Mouse (Mus musculus) layer of hippocampus, postnatal 10 days (tissue): Measurements from ENCODE around the gene Gm17349. TPM values are rescaled to one million over a fixed set of nuclear protein-coding genes. Genes with fewer than 3 reads are reported as not detected.
"Not testable (repeated sequence)": the region's sequence is repeated elsewhere in the genome, so short reads cannot be mapped to it uniquely, and the experiment has no call there.

Experiments
- DNase-seq, 2 experiments: peaks; one replicate each; pipeline ENCODE4 v3.0.0; 2021; ENCODE audit warnings: low spot score in 2 of 2
- long read RNA-seq: library from polyadenylated mRNA; stranded (forward); transcript quantifications from one replicate; pipeline ENCODE4 v2.0.0, GENCODE M21; 2023
- total RNA-seq, 2 experiments: library from RNA; stranded (reverse); gene quantifications; 2 replicates each; pipeline ENCODE4 v1.2.3; 2021

The Gm17349 gene
- 1 to 10 TPM; 1.5 to 2.2 TPM for total RNA-seq
- long read RNA-seq, partial matches to known transcripts = 0 of 6 reads
- long read RNA-seq, other reads (novel, unspliced or antisense) = 6 of 6 reads

DNA sequence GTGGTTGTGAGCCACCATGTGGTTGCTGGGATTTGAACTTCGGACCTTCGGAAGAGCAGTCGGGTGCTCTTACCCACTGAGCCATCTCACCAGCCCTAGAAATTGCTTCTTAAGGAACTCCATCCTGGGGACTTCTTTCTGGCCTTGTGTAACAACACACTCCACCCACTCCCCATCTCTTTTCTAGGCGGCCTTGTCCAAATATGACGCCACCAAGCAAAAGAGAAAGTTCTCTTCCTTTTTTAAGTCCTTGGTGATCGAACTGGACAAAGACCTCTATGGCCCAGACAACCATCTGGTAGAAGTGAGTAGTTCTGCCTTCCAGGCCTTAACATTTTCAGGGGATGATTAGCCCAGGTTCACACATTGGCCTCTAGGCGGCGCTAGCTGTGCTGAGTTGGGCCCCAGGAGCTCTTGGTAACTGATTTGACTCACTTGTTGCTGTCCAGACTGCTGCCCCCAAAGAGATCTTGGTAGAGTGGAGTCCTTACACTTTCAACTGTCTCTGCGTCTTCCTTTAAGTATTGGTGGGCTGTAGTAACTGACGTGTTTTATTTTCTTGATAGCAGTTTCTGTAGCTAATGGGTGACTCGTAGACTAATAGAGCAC is at the start of gene Gm17349:
Gene Gm17349, minus strand, starts transcription at position 51 of the 609 bp plus-strand sequence.
- DNase-seq = peak; percentile 69 to 77

DNA sequence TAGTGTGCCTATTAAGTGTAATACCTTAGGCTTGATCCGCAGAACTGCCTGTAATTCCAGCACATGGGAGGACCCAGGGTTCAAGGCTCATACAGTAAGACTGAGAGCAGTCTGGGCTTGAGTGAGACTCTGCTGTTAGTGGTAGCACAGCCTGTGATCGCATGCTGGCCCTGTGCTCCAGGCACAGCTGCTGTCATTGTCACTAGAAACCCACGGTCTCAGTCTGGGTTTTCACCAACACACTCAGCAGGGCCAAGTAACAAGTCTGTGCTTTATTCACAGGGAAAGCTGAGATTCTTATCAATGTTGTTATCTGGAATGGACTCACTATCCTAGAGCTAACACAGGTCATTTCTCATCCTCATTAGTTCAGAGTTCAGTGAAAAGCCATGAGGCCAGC is 48.9 kb upstream of the Gm17349 start:
- DNase-seq = peak; percentile 22 to 31

GRCm38 (mm10) chr15:99740229-99740628 is 34.9 kb upstream of the Gm17349 start:
- DNase-seq = peak in 1 of 2 experiments; percentile 38

GRCm38 (mm10) chr15:99736675-99737074 is 31.4 kb upstream of the Gm17349 start:
- no peak for DNase-seq

GRCm38 (mm10) chr15:99735631-99736030 is 30.3 kb upstream of the Gm17349 start:
- peak; percentile 100 for DNase-seq

DNA sequence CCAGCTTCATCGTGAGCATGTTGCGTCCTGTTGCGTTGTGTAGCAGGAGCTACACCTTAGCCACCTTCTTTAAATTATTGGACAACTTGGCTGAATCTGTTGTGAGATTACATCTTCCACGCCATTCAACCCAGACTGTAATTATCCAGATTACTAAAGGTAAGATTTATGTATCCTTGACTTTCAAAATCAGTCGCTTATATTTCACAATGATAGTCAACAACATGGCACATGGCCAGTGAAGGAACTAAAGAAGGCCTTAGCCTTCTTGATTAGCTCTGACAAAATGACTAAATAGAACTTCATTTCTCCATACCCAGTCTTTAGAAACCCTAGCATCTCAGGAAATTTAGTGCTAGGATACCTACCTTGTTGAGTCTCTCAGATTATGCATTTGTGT is 27.9 kb upstream of the Gm17349 start:
- no peak for DNase-seq

DNA sequence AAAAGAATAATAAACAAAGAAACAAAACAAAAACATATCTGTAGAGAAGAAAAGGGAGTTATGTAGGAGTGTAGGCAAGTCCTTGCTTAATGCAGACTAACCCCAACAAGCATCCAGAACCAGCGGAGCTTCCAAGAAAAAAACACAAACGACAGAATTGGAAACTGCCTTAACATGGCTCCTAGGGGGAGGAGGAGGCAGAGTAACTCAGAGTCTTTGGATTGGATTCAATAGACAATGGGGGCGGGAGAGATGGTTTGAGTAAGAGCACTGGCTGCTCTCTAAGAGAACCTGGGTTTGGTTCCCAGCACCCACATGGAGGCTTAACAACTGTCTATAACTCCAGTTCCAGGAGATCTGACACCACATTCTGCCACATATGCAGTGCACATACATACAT is 26.4 kb upstream of the Gm17349 start:
- no peak for DNase-seq

- no peak for DNase-seq
Measured at GRCm38 (mm10) chr15:99731167-99731566, 25.9 kb upstream of the Gm17349 start.

- no peak for DNase-seq
Measured at GRCm38 (mm10) chr15:99729056-99729783, 23.9 kb upstream of the Gm17349 start.

DNA sequence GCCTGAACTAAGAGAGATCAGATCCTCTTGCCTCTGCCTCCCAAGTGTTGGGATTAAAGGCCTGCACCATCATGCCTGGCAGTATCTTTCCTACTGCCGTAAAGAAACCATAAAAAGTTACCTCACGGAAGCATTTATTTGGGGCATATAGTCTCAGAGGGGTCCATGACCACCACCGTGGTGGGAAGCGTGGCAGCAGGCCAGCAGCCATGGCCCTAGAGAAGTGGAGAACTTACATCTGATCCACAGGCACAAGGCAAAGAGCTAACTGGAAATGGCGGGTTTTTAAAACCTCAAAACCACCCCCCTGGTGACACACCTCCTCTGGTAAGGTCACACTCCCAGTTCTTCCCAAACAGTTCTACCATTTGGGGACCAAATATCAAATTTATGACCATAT is 22.9 kb upstream of the Gm17349 start:
- no peak for DNase-seq

DNA sequence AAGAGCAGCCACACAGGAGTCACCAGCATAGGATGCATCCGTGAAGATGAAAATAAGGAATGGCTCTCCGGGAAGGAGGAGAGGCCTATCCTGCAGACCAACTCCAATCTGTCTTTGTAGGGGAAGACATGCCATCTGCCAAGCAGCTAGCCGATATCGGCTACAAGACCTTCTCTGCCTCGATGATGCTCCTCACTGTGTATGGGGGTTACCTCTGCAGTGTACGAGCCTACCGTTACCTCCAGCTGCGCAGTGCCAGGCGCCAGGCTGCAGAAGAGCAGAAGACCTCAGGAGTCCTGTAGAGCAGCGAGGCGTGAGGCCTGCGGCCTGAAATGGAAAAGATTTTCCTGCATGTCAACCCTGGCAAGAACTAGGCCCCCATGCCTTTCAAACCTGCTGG is 22.2 kb upstream of the Gm17349 start:
- DNase-seq = peak in 1 of 2 experiments; percentile 11

DNA sequence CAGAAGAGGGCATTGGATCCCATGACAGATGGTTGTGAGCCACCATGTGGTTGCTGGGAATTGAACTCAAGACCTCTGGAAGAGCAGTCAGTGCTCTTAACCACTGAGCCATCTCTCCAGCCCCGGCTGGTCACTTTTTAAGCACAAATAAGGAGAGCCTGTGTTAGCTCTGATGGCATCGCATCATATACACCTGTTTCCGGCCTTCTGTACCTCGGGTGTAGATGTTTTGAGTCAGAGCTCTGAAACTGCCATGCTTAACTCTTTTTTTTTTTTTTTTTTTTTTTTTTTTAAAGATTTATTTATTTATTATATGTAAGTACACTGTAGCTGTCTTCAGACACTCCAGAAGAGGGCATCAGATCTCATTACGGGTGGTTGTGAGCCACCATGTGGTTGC is 21.7 kb upstream of the Gm17349 start:
- not testable (repeated sequence) for DNase-seq

DNA sequence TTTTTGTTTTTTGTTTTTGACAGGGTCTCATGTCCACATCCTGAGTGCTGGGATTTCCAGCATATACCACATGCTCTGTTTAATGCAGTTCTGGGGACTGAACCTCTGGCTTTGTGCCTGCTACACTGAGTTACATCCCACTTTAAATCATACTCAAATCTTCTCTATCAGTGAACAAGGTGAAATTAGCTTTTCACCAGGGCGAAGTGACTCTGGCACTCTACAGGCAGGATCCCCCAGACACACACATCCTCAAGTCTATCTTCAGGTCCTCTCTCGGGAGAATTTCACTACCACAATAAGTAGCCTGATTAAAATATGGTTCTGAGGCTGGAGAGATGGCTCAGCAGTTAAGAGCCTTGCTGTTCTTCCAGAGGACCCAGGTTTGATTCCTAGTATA is 21.3 kb upstream of the Gm17349 start:
- DNase-seq = peak in 1 of 2 experiments; percentile 7

- DNase-seq = peak; percentile 95 to 97
Measured at GRCm38 (mm10) chr15:99725341-99726155, 20.3 kb upstream of the Gm17349 start, which contains the start of gene Cox14. TSS of gene Cox14 (plus strand) at chr15:99725618.

DNA sequence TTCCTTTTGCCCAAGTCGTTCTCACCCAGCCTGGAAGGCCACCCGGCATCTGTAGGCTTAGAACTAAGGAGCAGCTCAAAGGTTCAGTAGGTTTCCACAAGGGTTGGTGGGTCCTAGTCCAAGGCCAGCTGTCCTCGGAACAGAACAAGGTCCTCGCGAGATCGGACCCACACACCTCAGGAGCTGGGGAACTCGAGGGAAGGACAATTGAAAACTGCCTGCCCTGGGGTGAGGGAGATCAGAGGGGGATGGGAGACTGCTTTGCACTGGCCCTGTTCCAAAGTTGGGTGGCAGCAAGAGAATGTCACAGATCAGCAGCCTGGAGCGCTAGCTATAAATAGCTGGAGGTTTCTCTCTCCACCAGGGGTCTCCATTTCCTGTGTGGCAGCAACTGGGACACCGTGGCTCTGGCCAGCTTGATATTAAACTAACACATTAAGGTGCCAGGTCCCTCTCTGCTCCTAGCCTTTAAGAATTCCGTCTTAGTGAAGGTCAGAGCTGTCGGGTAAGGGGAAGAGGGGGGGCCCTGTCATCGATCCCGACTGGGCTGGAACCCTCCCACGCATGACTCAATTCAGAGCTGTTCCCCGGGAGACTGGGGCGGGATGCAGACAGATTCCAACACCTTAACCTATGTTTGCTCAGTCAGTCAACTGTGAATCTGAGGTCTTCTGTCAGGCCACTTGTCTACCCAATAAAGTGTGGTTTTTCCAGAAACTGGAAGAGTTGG is 19.2 kb upstream of the Gm17349 start:
- peak; percentile 74 to 79 for DNase-seq

- peak; percentile 64 to 71 for DNase-seq
Measured at GRCm38 (mm10) chr15:99723515-99724291, 18.4 kb upstream of the Gm17349 start.

- DNase-seq = no peak
Measured at GRCm38 (mm10) chr15:99723120-99723514, 17.8 kb upstream of the Gm17349 start.

- peak in 1 of 2 experiments; percentile 21 for DNase-seq
Measured at GRCm38 (mm10) chr15:99721921-99722743, 16.8 kb upstream of the Gm17349 start.

DNA sequence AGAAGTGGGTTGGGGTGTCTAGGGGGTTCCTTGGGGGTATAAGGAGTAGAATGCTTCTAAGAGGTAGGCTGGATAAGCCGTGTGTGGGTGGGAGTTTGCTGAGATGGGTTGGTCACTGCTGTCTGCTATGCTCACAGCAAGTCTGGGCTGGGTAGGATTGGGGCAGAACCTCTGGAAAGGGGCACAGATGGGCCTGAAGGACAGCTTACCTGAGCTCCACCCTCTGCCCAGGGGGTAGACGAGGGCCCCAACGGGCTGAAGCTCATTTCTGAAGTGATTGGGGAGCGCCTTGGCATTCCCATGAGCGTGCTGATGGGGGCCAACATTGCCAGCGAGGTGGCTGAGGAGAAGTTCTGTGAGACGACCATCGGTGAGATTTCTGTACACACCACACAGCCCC is 14.6 kb upstream of the Gm17349 start:
- DNase-seq = no peak
